Comparison of ENCODE assay signal across 8 mouse cellular contexts in the genomic region with DNA sequence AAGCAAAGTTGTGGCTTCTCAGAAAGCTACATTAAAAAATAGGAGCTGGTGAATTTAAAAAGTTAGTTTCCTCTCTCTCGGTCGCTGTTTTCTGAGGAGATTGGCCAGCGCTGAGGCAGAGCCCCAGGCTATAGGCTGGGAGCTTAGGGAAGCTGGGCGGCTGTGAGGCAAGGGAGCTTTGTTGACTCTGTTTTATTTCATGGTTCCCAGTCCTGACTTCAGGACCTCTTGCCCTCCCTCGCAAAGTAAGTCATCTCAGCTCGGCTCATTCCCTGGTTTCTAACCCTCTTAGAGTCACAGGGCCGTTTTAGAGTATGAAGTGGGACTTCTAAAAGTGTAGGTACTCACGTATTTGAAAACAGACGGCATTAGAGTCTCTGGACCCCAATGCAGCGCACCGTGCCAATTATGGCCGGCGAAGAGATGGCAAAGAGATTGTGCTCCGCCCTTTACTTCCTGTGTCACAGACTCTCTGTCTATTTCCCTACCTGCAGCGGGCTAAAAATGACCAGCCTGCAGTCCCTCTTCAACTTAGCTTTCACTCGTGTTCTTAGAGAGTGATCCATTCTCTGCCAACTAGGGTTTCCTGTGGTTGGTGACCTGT. TPM values are rescaled to one million over a fixed set of nuclear protein-coding genes. Genes with fewer than 3 reads are reported as not detected.
DNase-seq lines count a peak whose midpoint lies in the region; ATAC-seq and TF ChIP-seq lines count a peak whose summit lies in the region.

No protein-coding gene starts in this region.

- no peak; the same call in 1 of the 2 replicates for ATAC-seq in kidney, embryonic 15.5 days (replicated peaks; ENCODE audit: low FRiP score)
- ATAC-seq in common myeloid progenitor, adult 5-6 weeks (replicated peaks; ENCODE audit: low read depth, poor library complexity, severe bottlenecking) = peak; percentile 24; the same call in 1 of the 2 replicates
- no peak for ATAC-seq in hindbrain, embryonic 15.5 days (ENCODE audit: low FRiP score, low read depth)
- ATAC-seq in midbrain, embryonic 14.5 days (ENCODE audit: low FRiP score, low TSS enrichment) = no peak

- peak overlapping the region; percentile 52 for H3K4me3 ChIP-seq in kidney, embryonic 15.5 days (replicated peaks)
- H3K4me3 ChIP-seq in kidney, adult 2 months (ENCODE audit: insufficient read depth, low read depth, low read length) = no peak overlapping the region
- H3K4me3 ChIP-seq in hindbrain, embryonic 15.5 days = peak overlapping the region; percentile 55
- H3K4me3 ChIP-seq in midbrain, embryonic 14.5 days (replicated peaks; ENCODE audit: low read depth, low read length) = peak overlapping the region; percentile 52

- no peak for TF ChIP-seq POLR2A in kidney, adult 2 months (IDR thresholded peaks at IDR 0.05; ENCODE audit: low read depth, low read length)

- DNase-seq in kidney, adult 2 months = no peak
- DNase-seq in midbrain, embryonic 14.5 days = no peak
- DNase-seq in left cerebral cortex, adult 18-20 months (ENCODE audit: low spot score in 2 of 2) = no peak
- DNase-seq in kidney, adult 18-20 months = no peak
- DNase-seq in frontal cortex, postnatal 10 days (ENCODE audit: low spot score in 2 of 2) = no peak

- 24% methylated on average over 16 of the region's 16 CpGs for WGBS in kidney, embryonic 15.5 days
- WGBS in kidney, adult 2 months = 42% methylated on average over 16 of the region's 16 CpGs
- WGBS in hindbrain, embryonic 15.5 days = 24% methylated on average over 16 of the region's 16 CpGs
- WGBS in midbrain, embryonic 14.5 days = 24% methylated on average over 16 of the region's 16 CpGs

- peak overlapping the region; percentile 50; the same call in 1 of the 2 replicates for H3K9ac ChIP-seq in kidney, embryonic 15.5 days
- H3K9ac ChIP-seq in hindbrain, embryonic 15.5 days = peak overlapping the region; percentile 58
- H3K9ac ChIP-seq in midbrain, embryonic 14.5 days (replicated peaks; ENCODE audit: low read length) = peak overlapping the region; percentile 62; the same call in 1 of the 2 replicates

- H3K27ac ChIP-seq in kidney, embryonic 15.5 days = peak overlapping the region; percentile 80
- H3K27ac ChIP-seq in kidney, adult 2 months (ENCODE audit: insufficient read depth, low read depth, low read length) = no peak overlapping the region
- H3K27ac ChIP-seq in hindbrain, embryonic 15.5 days (replicated peaks) = peak overlapping the region; percentile 74
- no peak overlapping the region for H3K27ac ChIP-seq in midbrain, embryonic 14.5 days (replicated peaks; ENCODE audit: low read depth, low read length)

- no peaks in the 10 kb centered on the region for H3K9me3 ChIP-seq in kidney, embryonic 15.5 days (replicated peaks)
- H3K9me3 ChIP-seq in hindbrain, embryonic 15.5 days = no peaks in the 10 kb centered on the region
- H3K9me3 ChIP-seq in midbrain, embryonic 14.5 days (ENCODE audit: control insufficient read depth, low read length) = no peaks in the 10 kb centered on the region

- H3K27me3 ChIP-seq in kidney, embryonic 15.5 days = peaks cover 23% of the 10 kb centered on the region
- H3K27me3 ChIP-seq in kidney, adult 2 months (replicated peaks; ENCODE audit: control insufficient read depth, insufficient read depth, low read length) = no peaks in the 10 kb centered on the region
- H3K27me3 ChIP-seq in hindbrain, embryonic 15.5 days = no peaks in the 10 kb centered on the region
- H3K27me3 ChIP-seq in midbrain, embryonic 14.5 days (ENCODE audit: control insufficient read depth, insufficient read depth, low read length) = no peaks in the 10 kb centered on the region

- peaks cover 41% of the 10 kb centered on the region for H3K4me1 ChIP-seq in kidney, embryonic 15.5 days
- no peaks in the 10 kb centered on the region for H3K4me1 ChIP-seq in kidney, adult 2 months (ENCODE audit: control insufficient read depth, insufficient read depth, low read length)
- H3K4me1 ChIP-seq in hindbrain, embryonic 15.5 days (replicated peaks) = peaks cover 44% of the 10 kb centered on the region
- peaks cover 20% of the 10 kb centered on the region for H3K4me1 ChIP-seq in midbrain, embryonic 14.5 days (ENCODE audit: control insufficient read depth, insufficient read depth, low read length)

- H3K36me3 ChIP-seq in kidney, embryonic 15.5 days = no peaks in the 10 kb centered on the region
- H3K36me3 ChIP-seq in kidney, adult 2 months (ENCODE audit: control insufficient read depth, insufficient read depth, low read length) = no peaks in the 10 kb centered on the region
- H3K36me3 ChIP-seq in hindbrain, embryonic 15.5 days = no peaks in the 10 kb centered on the region
- H3K36me3 ChIP-seq in midbrain, embryonic 14.5 days (ENCODE audit: control insufficient read depth, insufficient read depth, low read length) = no peaks in the 10 kb centered on the region

- H3K4me2 ChIP-seq in kidney, embryonic 15.5 days = peak overlapping the region; percentile 96
- H3K4me2 ChIP-seq in hindbrain, embryonic 15.5 days = peak overlapping the region; percentile 93
- H3K4me2 ChIP-seq in midbrain, embryonic 14.5 days (ENCODE audit: low read length) = peak overlapping the region; percentile 98

- no peak for TF ChIP-seq CTCF in kidney, adult 2 months (conservative IDR thresholded peaks at IDR 0.05; ENCODE audit: insufficient read depth, insufficient read length, low read depth, low read length)

RNA-seq across cellular contexts. Expression of a gene that starts 0.6 kb away (rescaled TPM):
- 6.0 and 6.1 TPM in 2 replicates for polyA plus RNA-seq in kidney, embryonic 15.5 days (2015; fragmentation: Nextera tagmentation; extraction: Ambion mirVana)
- polyA plus RNA-seq in kidney, adult 2 months (2012; rRNA removed) = 3.3 and 4.1 TPM in 2 replicates
- 15.0 and 17.4 TPM in 2 replicates for total RNA-seq in common myeloid progenitor, adult 5-6 weeks (2017)
- polyA plus RNA-seq in hindbrain, embryonic 15.5 days (2015; fragmentation: Nextera tagmentation; extraction: Ambion mirVana) = 29.4 and 29.9 TPM in 2 replicates
- 13.7 and 19.4 TPM in 2 replicates for polyA plus RNA-seq in midbrain, embryonic 14.5 days (2014; fragmentation: Nextera tagmentation; extraction: Ambion mirVana)
- total RNA-seq in left cerebral cortex, adult 18-20 months (2021) = 1 to 10 TPM; 4.5 to 5.5 TPM

RNA-seq across cellular contexts. Expression of a gene that starts 24.0 kb away (rescaled TPM):
- polyA plus RNA-seq in kidney, embryonic 15.5 days (2015; fragmentation: Nextera tagmentation; extraction: Ambion mirVana) = 29.3 and 30.6 TPM in 2 replicates
- polyA plus RNA-seq in kidney, adult 2 months (2012; rRNA removed) = 14.3 and 17.8 TPM in 2 replicates
- 0.63 and 1.6 TPM in 2 replicates for total RNA-seq in common myeloid progenitor, adult 5-6 weeks (2017)
- 10.8 and 12.2 TPM in 2 replicates for polyA plus RNA-seq in hindbrain, embryonic 15.5 days (2015; fragmentation: Nextera tagmentation; extraction: Ambion mirVana)
- 4.7 and 7.3 TPM in 2 replicates for polyA plus RNA-seq in midbrain, embryonic 14.5 days (2014; fragmentation: Nextera tagmentation; extraction: Ambion mirVana)
- total RNA-seq in left cerebral cortex, adult 18-20 months (2021) = 1 to 10 TPM; 1.4 to 2.5 TPM

RNA-seq across cellular contexts. Expression of a gene that starts 42.3 kb away (rescaled TPM):
- 5.6 and 6.1 TPM in 2 replicates for polyA plus RNA-seq in kidney, embryonic 15.5 days (2015; fragmentation: Nextera tagmentation; extraction: Ambion mirVana)
- 13.4 and 19.2 TPM in 2 replicates for polyA plus RNA-seq in kidney, adult 2 months (2012; rRNA removed)
- 0.05 TPM in 2 replicates for total RNA-seq in common myeloid progenitor, adult 5-6 weeks (2017)
- polyA plus RNA-seq in hindbrain, embryonic 15.5 days (2015; fragmentation: Nextera tagmentation; extraction: Ambion mirVana) = 1.7 and 2.9 TPM in 2 replicates
- polyA plus RNA-seq in midbrain, embryonic 14.5 days (2014; fragmentation: Nextera tagmentation; extraction: Ambion mirVana) = 0.07 and 0.14 TPM in 2 replicates
- under 1 TPM; 0.16 to 0.33 TPM for total RNA-seq in left cerebral cortex, adult 18-20 months (2021)

RNA-seq across cellular contexts. Expression of a gene that starts 45.6 kb away (rescaled TPM):
- 184 and 199 TPM in 2 replicates for polyA plus RNA-seq in kidney, embryonic 15.5 days (2015; fragmentation: Nextera tagmentation; extraction: Ambion mirVana)
- 15.8 and 22.0 TPM in 2 replicates for polyA plus RNA-seq in kidney, adult 2 months (2012; rRNA removed)
- 79.8 and 85.1 TPM in 2 replicates for total RNA-seq in common myeloid progenitor, adult 5-6 weeks (2017)
- 131 and 135 TPM in 2 replicates for polyA plus RNA-seq in hindbrain, embryonic 15.5 days (2015; fragmentation: Nextera tagmentation; extraction: Ambion mirVana)
- polyA plus RNA-seq in midbrain, embryonic 14.5 days (2014; fragmentation: Nextera tagmentation; extraction: Ambion mirVana) = 163 and 207 TPM in 2 replicates
- total RNA-seq in left cerebral cortex, adult 18-20 months (2021) = 10 to 100 TPM; 21.3 to 29.6 TPM

Comparison
In these comparisons a context has a peak if more than half of its experiments do, and no peak if none do; other contexts are left out.
1. H3K27ac ChIP-seq: peak in kidney, embryonic 15.5 days (single experiment) and hindbrain, embryonic 15.5 days (single experiment); none in kidney, adult 2 months (single experiment) and midbrain, embryonic 14.5 days (single experiment).
2. Peak in every context shown above with its lines, with median percentiles within 50 percentile points of each other: H3K4me2 ChIP-seq and H3K9ac ChIP-seq.